Mouse (Mus musculus): ENCODE measurements around the gene Gjb5.

Gene Gjb5

DNA sequence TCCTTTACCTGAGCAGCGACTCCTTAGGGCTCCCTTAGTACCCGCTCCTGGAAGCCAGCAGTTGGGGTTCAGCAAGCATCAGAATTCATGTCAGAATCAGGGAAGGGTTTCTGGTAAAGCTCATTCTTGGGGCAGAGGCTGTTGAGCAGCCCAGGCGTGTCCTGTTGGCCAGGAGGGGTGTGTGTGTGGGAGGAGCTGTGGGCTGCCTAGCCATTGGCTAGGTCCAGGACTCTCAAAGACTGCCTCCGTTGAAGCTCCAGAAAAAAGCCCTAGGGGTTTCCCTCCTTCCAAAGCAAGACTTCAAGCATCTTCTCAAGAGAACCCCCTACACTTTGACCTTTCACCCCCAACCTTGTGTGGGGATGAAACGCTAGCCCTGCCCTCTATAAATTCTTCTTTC is at the start of gene Gjb5:
TSS of gene Gjb5 (minus strand) at position 164 of the 400 bp plus-strand sequence.
- no peak for DNase-seq

- no peak for DNase-seq
These were observed 44.6 kb upstream of the Gjb5 start for GRCm38 (mm10) chr4:127402614-127403013.

DNA sequence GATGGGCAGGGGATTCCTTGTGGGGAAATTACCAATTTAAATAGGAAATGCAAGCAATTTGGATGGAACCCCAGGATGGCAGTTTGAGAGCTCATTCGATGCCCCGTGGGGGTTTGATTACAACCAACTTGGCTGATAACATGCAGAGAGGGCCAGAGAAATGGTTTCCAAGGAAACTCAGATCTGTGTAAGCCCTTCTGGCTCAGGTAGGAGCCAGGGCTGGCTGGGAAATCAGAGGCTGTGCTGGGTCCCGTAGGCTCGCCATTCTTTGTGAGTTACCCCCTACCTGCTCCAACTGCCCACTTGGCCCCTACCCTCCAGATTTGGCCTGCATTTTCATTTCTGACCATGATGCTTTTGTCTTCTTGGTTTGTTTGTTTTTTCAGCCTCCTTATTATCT is 44.2 kb upstream of the Gjb5 start:
- DNase-seq = no peak

- no peak for DNase-seq
These were observed 42.5 kb upstream of the Gjb5 start for GRCm38 (mm10) chr4:127400165-127401145.

DNA sequence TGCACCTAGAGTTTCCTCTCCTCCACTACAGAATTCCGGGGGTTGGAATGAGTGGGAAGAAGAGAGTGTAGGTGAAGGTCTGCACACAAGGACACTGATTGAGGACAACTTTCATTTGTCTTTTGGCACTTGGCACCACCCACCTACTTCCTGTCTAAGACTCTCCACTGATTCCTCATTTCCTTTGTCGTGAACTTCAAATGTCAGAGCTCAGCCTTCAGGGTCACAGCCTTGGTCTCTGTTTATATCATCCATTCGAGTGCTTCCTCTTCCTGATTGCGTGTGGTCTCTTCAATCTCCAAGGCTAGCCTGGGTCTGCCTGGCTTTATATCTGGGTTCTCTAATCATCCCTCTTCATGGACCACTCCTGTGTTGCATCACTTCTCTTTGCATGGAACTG is 37.6 kb upstream of the Gjb5 start:
- no peak for DNase-seq

GRCm38 (mm10) chr4:127389645-127390044 is 31.7 kb upstream of the Gjb5 start:
- DNase-seq = no peak

DNA sequence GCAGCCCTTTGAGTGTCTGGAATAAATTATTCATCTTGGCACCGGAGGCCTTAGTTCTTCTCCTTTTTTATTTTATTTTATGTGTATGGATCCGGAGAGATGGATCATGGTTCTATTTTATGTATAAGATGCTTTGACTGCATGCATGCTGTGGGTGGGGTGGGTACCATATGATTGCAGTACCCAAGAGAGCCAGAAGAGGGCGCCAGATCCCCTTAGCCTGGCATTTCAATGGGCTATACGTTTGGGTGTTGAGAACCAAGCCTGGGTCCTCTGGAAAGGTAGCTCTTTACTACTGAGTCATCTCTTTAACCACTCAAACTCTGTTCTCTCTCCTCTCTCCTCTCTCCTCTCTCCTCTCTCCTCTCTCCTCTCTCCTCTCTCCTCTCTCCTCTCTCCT is 19.4 kb upstream of the Gjb5 start:
- DNase-seq = no peak

DNA sequence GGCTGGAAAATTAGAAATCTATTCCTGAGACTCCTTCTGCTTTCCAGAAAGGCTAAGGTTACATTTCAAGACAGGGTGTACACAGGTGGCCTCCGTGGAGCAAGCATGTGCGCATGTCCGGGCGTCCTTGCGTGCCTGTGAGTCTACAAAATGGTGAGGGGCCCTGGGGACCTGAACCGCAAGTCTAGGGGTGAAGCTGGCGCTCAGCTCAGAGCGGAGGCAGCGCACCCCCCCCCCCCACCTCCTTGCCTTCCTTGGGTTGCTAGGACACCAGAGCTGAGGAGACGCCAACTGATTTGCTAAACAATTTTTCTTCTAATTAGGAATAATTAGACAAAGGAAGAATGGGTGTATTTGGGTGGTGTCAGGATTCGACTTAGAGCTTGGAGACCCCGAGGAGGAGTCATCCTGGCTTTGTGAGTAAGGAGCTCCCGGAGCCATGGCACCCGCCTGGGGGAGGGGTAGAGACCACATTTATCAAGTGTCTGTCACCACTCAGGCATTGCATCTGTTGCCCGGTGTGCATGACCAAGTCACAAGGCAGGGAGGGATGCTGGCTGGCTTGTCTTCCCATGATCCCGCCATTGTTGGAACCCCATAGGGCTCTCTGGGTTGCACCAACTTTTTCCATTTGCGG is 17.7 kb upstream of the Gjb5 start:
- no peak for DNase-seq

- no peak for DNase-seq
These were observed 16.7 kb upstream of the Gjb5 start for GRCm38 (mm10) chr4:127374645-127375044.

- no peak for DNase-seq
These were observed 15.5 kb upstream of the Gjb5 start for GRCm38 (mm10) chr4:127373491-127373890.

GRCm38 (mm10) chr4:127371546-127371945 is 13.6 kb upstream of the Gjb5 start:
- DNase-seq = no peak

DNA sequence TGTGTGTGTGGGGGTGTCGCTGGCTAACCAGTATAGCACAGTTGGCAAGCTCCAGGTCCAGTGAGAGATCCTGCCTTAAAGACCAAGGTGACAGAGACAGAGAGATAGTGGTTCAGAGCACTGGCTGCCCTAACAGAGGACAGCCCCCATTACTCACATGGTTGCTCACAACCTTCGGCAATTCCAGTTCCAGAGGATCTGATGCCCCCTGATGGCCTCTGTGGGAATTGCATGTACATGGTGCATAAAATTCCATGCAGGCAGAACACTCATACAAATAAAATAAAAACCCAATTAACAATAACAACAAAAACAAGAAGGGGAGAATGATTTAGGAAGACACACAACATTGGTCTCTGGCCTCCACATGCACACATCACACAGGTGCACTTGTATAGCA is 12.5 kb upstream of the Gjb5 start:
- DNase-seq = no peak

- no peak for DNase-seq
These were observed 10.5 kb upstream of the Gjb5 start for GRCm38 (mm10) chr4:127368379-127368973.

GRCm38 (mm10) chr4:127365834-127366233 is 7.9 kb upstream of the Gjb5 start:
- DNase-seq = no peak

- DNase-seq = no peak
These were observed 7.5 kb upstream of the Gjb5 start for GRCm38 (mm10) chr4:127365433-127365832.

GRCm38 (mm10) chr4:127364431-127364830 is 6.5 kb upstream of the Gjb5 start:
- DNase-seq = no peak

GRCm38 (mm10) chr4:127363331-127363730 is 5.3 kb upstream of the Gjb5 start:
- DNase-seq = no peak

- DNase-seq = no peak
These were observed 4.5 kb upstream of the Gjb5 start for GRCm38 (mm10) chr4:127362520-127362919.

DNA sequence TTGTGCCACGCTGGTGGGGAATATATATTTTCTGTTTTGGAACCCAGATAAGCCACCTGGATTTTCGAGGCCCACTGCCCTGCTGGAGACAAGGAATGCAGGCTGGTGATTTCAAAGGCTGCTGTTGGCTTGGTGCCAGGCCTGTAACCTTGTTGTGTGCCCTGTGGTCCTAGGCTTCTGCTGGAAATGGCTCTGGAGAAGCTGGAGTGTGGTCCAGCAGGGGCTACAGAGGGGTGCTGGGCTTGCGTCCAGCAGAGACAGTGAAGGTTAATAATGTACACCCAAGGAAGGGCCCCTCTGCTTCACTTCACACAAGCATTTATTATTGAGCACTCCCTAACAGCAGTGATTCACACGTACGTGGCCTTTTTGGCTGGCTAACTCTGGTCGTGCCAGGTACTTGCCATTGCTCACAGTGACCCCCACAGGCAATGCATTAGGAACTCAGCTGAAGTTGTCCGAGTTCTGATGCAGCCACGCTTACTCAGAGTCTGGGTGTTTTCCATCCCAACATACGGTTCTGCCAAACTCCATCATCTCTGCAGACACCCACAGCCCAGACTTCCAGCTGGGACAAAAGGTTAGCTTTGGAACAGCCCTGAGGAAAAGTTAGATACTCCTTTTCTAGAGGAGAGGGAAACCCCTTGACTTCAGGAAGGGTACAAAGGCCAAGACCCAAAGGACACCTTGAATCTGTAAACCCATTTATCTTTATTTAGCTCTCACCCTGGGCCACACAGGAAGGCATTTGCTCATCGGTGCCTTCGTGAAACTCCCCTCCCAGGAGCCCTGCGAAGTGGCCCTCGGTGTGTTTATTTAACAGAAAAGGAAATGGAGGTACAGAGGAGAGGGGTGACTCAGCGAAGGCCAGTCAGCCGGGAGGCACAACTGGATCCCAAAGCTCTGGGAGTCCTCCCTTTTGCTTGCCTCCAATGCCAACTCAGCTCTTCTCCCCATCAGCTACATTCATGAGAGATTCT is 3.2 kb downstream of the Gjb5 start:
- peak; percentile 17 for DNase-seq

DNA sequence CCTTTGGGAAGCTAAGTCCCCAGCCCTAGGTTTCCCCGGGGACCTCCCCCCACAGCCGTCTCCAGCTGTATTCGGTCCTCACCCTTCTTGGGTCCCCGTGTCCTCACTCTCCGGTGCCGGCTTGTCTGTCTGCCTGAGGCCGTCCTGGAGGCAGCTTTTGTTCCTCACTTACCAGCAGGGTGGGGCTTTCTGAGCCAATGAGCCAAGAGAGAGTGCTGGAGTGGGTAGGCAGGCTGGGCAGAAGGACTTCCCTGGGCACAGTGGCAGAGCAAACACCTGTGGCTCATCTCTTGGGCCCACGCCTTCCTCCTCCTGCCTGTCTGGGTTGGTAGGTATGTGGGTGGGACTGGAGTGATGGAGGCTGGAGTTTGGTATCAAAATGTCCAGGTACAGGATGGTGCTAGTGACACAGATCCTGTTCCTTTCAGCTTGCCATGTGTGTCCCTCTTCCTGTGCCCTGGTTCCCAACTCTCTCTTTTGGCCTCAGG is 4.0 kb downstream of the Gjb5 start, which contains the start of gene Gjb4:
TSS of gene Gjb4 (minus strand) at position 131 of the 488 bp plus-strand sequence.
- DNase-seq = no peak

DNA sequence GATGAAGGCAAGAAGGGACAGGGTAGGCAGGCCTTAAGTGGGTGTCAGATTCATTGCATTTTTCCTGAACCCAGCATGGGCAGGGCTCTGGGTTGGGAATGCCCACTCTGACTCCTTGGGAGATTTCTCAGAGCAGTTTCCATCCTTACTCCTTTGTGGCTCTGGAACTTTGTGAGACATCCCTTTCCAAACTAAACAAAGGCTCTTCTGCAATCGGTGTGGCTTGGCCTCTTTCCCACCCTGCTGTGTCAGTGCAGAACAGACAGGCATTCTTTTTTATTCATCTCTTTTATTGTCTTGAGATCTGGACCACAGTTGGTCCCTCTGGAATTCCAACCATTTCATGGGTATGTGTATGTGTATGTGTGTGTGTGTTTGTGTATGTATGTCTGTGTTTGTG is 5.4 kb downstream of the Gjb5 start:
- no peak for DNase-seq

Measured in kidney, adult 11 months (tissue).